In the genomic region with DNA sequence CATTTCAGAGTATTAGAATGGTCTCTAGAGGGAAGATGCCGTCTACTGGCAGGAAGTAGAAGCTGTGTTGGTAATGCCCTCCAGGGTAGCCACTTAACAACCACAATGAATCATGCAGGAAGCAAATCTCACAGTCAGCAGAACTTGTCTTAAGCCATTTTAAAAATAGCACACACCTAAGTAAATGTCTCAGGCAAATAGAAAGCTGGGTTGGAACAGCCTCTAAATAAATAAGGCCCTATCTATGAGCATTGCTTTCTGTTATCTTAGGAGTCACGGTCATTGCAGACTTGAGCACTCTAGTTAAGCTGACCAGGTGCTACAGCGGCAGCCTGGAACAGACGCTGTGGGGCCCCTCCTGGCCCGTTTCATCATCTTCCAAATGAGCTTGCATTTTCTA, we compare ENCODE assay signal across 9 mouse cellular contexts. TPM values are rescaled to one million over a fixed set of nuclear protein-coding genes. Genes with fewer than 3 reads are reported as not detected.
A peak's percentile ranks its signal among the peaks of the same experiment; 100 is the strongest.
DNase-seq lines count a peak whose midpoint lies in the region; ATAC-seq and TF ChIP-seq lines count a peak whose summit lies in the region.
"Had no signal": no experiment of that assay in that cellular context is flagged by ENCODE, and none has a peak within 500 bp of the region (broad histone marks: within the 10 kb centered on the region; RNA-seq: fewer than 3 reads in every experiment).

No protein-coding gene starts in this region.

- H3K9ac ChIP-seq in forebrain, embryonic 13.5 days, result no peak overlapping the region
- H3K9ac ChIP-seq in forebrain, embryonic 12.5 days, result no peak overlapping the region

- H3K9me3 ChIP-seq in forebrain, embryonic 13.5 days (replicated peaks), result no peaks in the 10 kb centered on the region
- H3K9me3 ChIP-seq in forebrain, embryonic 12.5 days, result no peaks in the 10 kb centered on the region

- no peak overlapping the region for H3K27ac ChIP-seq in layer of hippocampus, adult 2 months
- H3K27ac ChIP-seq in forebrain, embryonic 13.5 days, result no peak overlapping the region
- no peak overlapping the region for H3K27ac ChIP-seq in forebrain, embryonic 12.5 days

- no peaks in the 10 kb centered on the region for H3K36me3 ChIP-seq in forebrain, embryonic 13.5 days (ENCODE audit: poor library complexity, severe bottlenecking)
- H3K36me3 ChIP-seq in forebrain, embryonic 12.5 days (replicated peaks), result no peaks in the 10 kb centered on the region

- no peaks in the 10 kb centered on the region for H3K27me3 ChIP-seq in forebrain, embryonic 13.5 days
- no peaks in the 10 kb centered on the region for H3K27me3 ChIP-seq in forebrain, embryonic 12.5 days

- TF ChIP-seq CTCF in layer of hippocampus, adult 2 months (conservative IDR thresholded peaks at IDR 0.05), result 0 out of 2 replicates have a peak, but pooled peaks have one; percentile 9

- peak; percentile 96 for ATAC-seq in inflammation-experienced regulatory T-cells, adult 6 months
- no peak for ATAC-seq in forebrain, embryonic 13.5 days
- no peak for ATAC-seq in forebrain, embryonic 12.5 days (ENCODE audit: low FRiP score)

- no peaks in the 10 kb centered on the region for H3K4me1 ChIP-seq in forebrain, embryonic 13.5 days
- no peaks in the 10 kb centered on the region for H3K4me1 ChIP-seq in forebrain, embryonic 12.5 days

- no peak for DNase-seq in layer of hippocampus, adult 2 months (ENCODE audit: low spot score in 2 of 2)
- no peak for DNase-seq in layer of hippocampus, adult 8-10 months (ENCODE audit: low spot score in 2 of 2)
- peak; percentile 60 for DNase-seq in MEL-GATA-1-ER (ENCODE audit: extremely low read depth, low read depth)
- DNase-seq in naive thymus-derived CD4-positive, alpha-beta T cell, adult 2 months (ENCODE audit: low read depth), result peak; percentile 39
- no peak for DNase-seq in frontal cortex, adult 2 months (ENCODE audit: extremely low spot score in 1 of 2, low spot score in 1 of 2)
- DNase-seq: cerebellum, postnatal 14 days had no signal

- 80% methylated on average over 5 of the region's 5 CpGs for WGBS in forebrain, embryonic 13.5 days
- WGBS in forebrain, embryonic 12.5 days, result 82% methylated on average over 5 of the region's 5 CpGs

- H3K4me2 ChIP-seq in forebrain, embryonic 13.5 days, result no peak overlapping the region
- H3K4me2 ChIP-seq in forebrain, embryonic 12.5 days, result no peak overlapping the region

- no peak overlapping the region for H3K4me3 ChIP-seq in layer of hippocampus, adult 2 months
- H3K4me3 ChIP-seq in forebrain, embryonic 13.5 days, result no peak overlapping the region
- H3K4me3 ChIP-seq in forebrain, embryonic 12.5 days (replicated peaks), result no peak overlapping the region

RNA-seq across cellular contexts. Expression of a gene that starts 5.7 kb away (rescaled TPM):
- 100 to 1,000 TPM; 246 to 261 TPM for total RNA-seq in layer of hippocampus, adult 2 months (2021)
- total RNA-seq in layer of hippocampus, adult 8-10 months (2022), result 100 to 1,000 TPM; 230 to 253 (median 230) TPM
- 1 to 10 TPM; 6.8 to 7.4 (median 6.8) TPM for polyA plus RNA-seq in inflammation-experienced regulatory T-cells, adult 6 months (2017; shearing (Covaris generic))
- 271 and 288 TPM in 2 replicates for polyA plus RNA-seq in forebrain, embryonic 13.5 days (2015; fragmentation: Nextera tagmentation; extraction: Ambion mirVana)
- 297 and 310 TPM in 2 replicates for polyA plus RNA-seq in forebrain, embryonic 12.5 days (2016; fragmentation: Nextera tagmentation; extraction: Ambion mirVana)
- 174 and 188 TPM in 2 replicates for polyA plus RNA-seq in frontal cortex, adult 2 months (2012; rRNA removed)

RNA-seq across cellular contexts. Expression of a gene that starts 42.3 kb away (rescaled TPM):
- 1 to 10 TPM; 3.2 to 4.1 TPM for total RNA-seq in layer of hippocampus, adult 2 months (2021)
- 1 to 10 TPM; 3.4 to 4.2 (median 3.9) TPM for total RNA-seq in layer of hippocampus, adult 8-10 months (2022)
- polyA plus RNA-seq in inflammation-experienced regulatory T-cells, adult 6 months (2017; shearing (Covaris generic)), result 1 to 10 TPM; 5.0 to 5.8 (median 5.8) TPM
- polyA plus RNA-seq in forebrain, embryonic 13.5 days (2015; fragmentation: Nextera tagmentation; extraction: Ambion mirVana), result 5.9 and 6.6 TPM in 2 replicates
- polyA plus RNA-seq in forebrain, embryonic 12.5 days (2016; fragmentation: Nextera tagmentation; extraction: Ambion mirVana), result 11.4 and 12.2 TPM in 2 replicates
- polyA plus RNA-seq in frontal cortex, adult 2 months (2012; rRNA removed), result 1.8 and 2.2 TPM in 2 replicates

RNA-seq across cellular contexts. Expression of a gene that starts 56.8 kb away (rescaled TPM):
- 1 to 10 TPM; 4.1 to 4.2 TPM for total RNA-seq in layer of hippocampus, adult 2 months (2021)
- total RNA-seq in layer of hippocampus, adult 8-10 months (2022), result 1 to 10 TPM; 4.9 to 6.3 (median 5.3) TPM
- under 1 TPM in 1 of 3 experiments, not detected in 2; 0.19 TPM for polyA plus RNA-seq in inflammation-experienced regulatory T-cells, adult 6 months (2017; shearing (Covaris generic))
- polyA plus RNA-seq in forebrain, embryonic 13.5 days (2015; fragmentation: Nextera tagmentation; extraction: Ambion mirVana), result 0.57 and 1.1 TPM in 2 replicates
- polyA plus RNA-seq in forebrain, embryonic 12.5 days (2016; fragmentation: Nextera tagmentation; extraction: Ambion mirVana), result 1.5 TPM in 2 replicates
- polyA plus RNA-seq in frontal cortex, adult 2 months (2012; rRNA removed), result 4.8 and 5.0 TPM in 2 replicates

Comparison
In these comparisons a context has a peak if more than half of its experiments do, and no peak if none do; other contexts are left out.
1. DNase-seq: peak in MEL-GATA-1-ER (single experiment) and naive thymus-derived CD4-positive, alpha-beta T cell, adult 2 months (single experiment); none in layer of hippocampus, adult 2 months (0 of 2), layer of hippocampus, adult 8-10 months (0 of 2) and frontal cortex, adult 2 months (0 of 2).
2. RNA of a gene that starts 5.7 kb away (polyA plus RNA-seq): 297 to 310 TPM in forebrain, embryonic 12.5 days, 271 to 288 TPM in forebrain, embryonic 13.5 days and 174 to 188 TPM in frontal cortex, adult 2 months; 6.8 to 7.4 TPM in inflammation-experienced regulatory T-cells, adult 6 months; every median in the first group is over 10 times any median in the second.